Comparison of ENCODE assay signal across 14 mouse cellular contexts in genomic region chr6:134449958-134450357, GRCm38 (mm10). TPM values are rescaled to one million over a fixed set of nuclear protein-coding genes. Genes with fewer than 3 reads are reported as not detected.
A peak's percentile ranks its signal among the peaks of the same experiment; 100 is the strongest.
DNase-seq lines count a peak whose midpoint lies in the region; ATAC-seq and TF ChIP-seq lines count a peak whose summit lies in the region.
"Had no signal": no experiment of that assay in that cellular context is flagged by ENCODE, and none has a peak within 500 bp of the region (broad histone marks: within the 10 kb centered on the region; RNA-seq: fewer than 3 reads in every experiment).

No protein-coding gene starts in this region.

- no peak for DNase-seq in gastrocnemius, adult 2 months
- DNase-seq in gastrocnemius, postnatal 14 days = no peak
- DNase-seq in midbrain, embryonic 14.5 days = peak; percentile 50
- DNase-seq in hindbrain, embryonic 14.5 days (ENCODE audit: low spot score) = no peak
- no peak for DNase-seq in urinary bladder, postnatal 36 days (ENCODE audit: low spot score in 2 of 2)
- DNase-seq: cerebellum, adult 11 months; gastrocnemius, postnatal 36 days; kidney, adult 9 months; liver, postnatal 0 days had no signal

- H3K36me3 ChIP-seq in midbrain, embryonic 14.5 days (ENCODE audit: control insufficient read depth, insufficient read depth, low read length) = peaks cover 61% of the 10 kb centered on the region
- H3K36me3 ChIP-seq in midbrain, embryonic 13.5 days = peaks cover 63% of the 10 kb centered on the region
- H3K36me3 ChIP-seq in embryonic facial prominence, embryonic 13.5 days = peaks cover 63% of the 10 kb centered on the region
- H3K36me3 ChIP-seq in hindbrain, embryonic 14.5 days (replicated peaks; ENCODE audit: control insufficient read depth, insufficient read depth) = peaks cover 69% of the 10 kb centered on the region

- no peaks in the 10 kb centered on the region for H3K4me1 ChIP-seq in midbrain, embryonic 14.5 days (ENCODE audit: control insufficient read depth, insufficient read depth, low read length)
- no peaks in the 10 kb centered on the region; the same call in 1 of the 2 replicates for H3K4me1 ChIP-seq in midbrain, embryonic 13.5 days (replicated peaks)
- H3K4me1 ChIP-seq in embryonic facial prominence, embryonic 13.5 days = peaks cover 19% of the 10 kb centered on the region
- H3K4me1 ChIP-seq in hindbrain, embryonic 14.5 days (replicated peaks; ENCODE audit: control insufficient read depth, insufficient read depth, low read length) = no peaks in the 10 kb centered on the region

- no peaks in the 10 kb centered on the region for H3K27me3 ChIP-seq in midbrain, embryonic 14.5 days (ENCODE audit: control insufficient read depth, insufficient read depth, low read length)
- H3K27me3 ChIP-seq in midbrain, embryonic 13.5 days = no peaks in the 10 kb centered on the region
- H3K27me3 ChIP-seq in embryonic facial prominence, embryonic 13.5 days = no peaks in the 10 kb centered on the region
- H3K27me3 ChIP-seq in hindbrain, embryonic 14.5 days (ENCODE audit: control insufficient read depth, insufficient read depth, low read length) = no peaks in the 10 kb centered on the region
- H3K27me3 ChIP-seq: heart, embryonic 12.5 days had no signal

- H3K4me2 ChIP-seq in midbrain, embryonic 14.5 days (ENCODE audit: low read length) = no peak overlapping the region
- no peak overlapping the region for H3K4me2 ChIP-seq in midbrain, embryonic 13.5 days (replicated peaks)
- no peak overlapping the region for H3K4me2 ChIP-seq in embryonic facial prominence, embryonic 13.5 days
- H3K4me2 ChIP-seq in hindbrain, embryonic 14.5 days (replicated peaks) = no peak overlapping the region
- H3K4me2 ChIP-seq: heart, embryonic 12.5 days had no signal

- no peak for TF ChIP-seq CTCF in gastrocnemius, adult 2 months (IDR thresholded peaks at IDR 0.05)

- no peaks in the 10 kb centered on the region for H3K9me3 ChIP-seq in midbrain, embryonic 14.5 days (ENCODE audit: control insufficient read depth, low read length)
- no peaks in the 10 kb centered on the region for H3K9me3 ChIP-seq in midbrain, embryonic 13.5 days
- no peaks in the 10 kb centered on the region for H3K9me3 ChIP-seq in embryonic facial prominence, embryonic 13.5 days
- no peaks in the 10 kb centered on the region for H3K9me3 ChIP-seq in hindbrain, embryonic 14.5 days (ENCODE audit: control insufficient read depth, low read length)
- H3K9me3 ChIP-seq: heart, embryonic 12.5 days had no signal

- no peak overlapping the region for H3K4me3 ChIP-seq in gastrocnemius, adult 2 months
- no peak overlapping the region for H3K4me3 ChIP-seq in midbrain, embryonic 14.5 days (replicated peaks; ENCODE audit: low read depth, low read length)
- no peak overlapping the region for H3K4me3 ChIP-seq in midbrain, embryonic 13.5 days (replicated peaks)
- no peak overlapping the region for H3K4me3 ChIP-seq in embryonic facial prominence, embryonic 13.5 days
- no peak overlapping the region for H3K4me3 ChIP-seq in hindbrain, embryonic 14.5 days (replicated peaks; ENCODE audit: low read length)
- H3K4me3 ChIP-seq: heart, embryonic 12.5 days had no signal

- intact Hi-C loops in gastrocnemius, adult 2 months (cut with DNase I) = no loop called here
- intact Hi-C loops in gastrocnemius, postnatal 14 days (cut with DNase I; ENCODE audit: low total_unique reads) = no loop called here

- ATAC-seq in midbrain, embryonic 14.5 days (ENCODE audit: low FRiP score, low TSS enrichment) = no peak
- no peak for ATAC-seq in midbrain, embryonic 13.5 days
- ATAC-seq in embryonic facial prominence, embryonic 13.5 days (ENCODE audit: insufficient number of reproducible peaks, insufficient read depth, low FRiP score, low TSS enrichment, low read depth) = no peak
- peak; percentile 43; the same call in 1 of the 2 replicates for ATAC-seq in hindbrain, embryonic 14.5 days (ENCODE audit: low FRiP score)
- ATAC-seq: liver, postnatal 0 days had no signal

- peak overlapping the region; percentile 31; the same call in 1 of the 2 replicates for H3K27ac ChIP-seq in gastrocnemius, adult 2 months
- no peak overlapping the region for H3K27ac ChIP-seq in midbrain, embryonic 14.5 days (replicated peaks; ENCODE audit: low read depth, low read length)
- no peak overlapping the region for H3K27ac ChIP-seq in midbrain, embryonic 13.5 days
- H3K27ac ChIP-seq in embryonic facial prominence, embryonic 13.5 days = peak overlapping the region; percentile 39; the same call in 1 of the 2 replicates
- no peak overlapping the region for H3K27ac ChIP-seq in hindbrain, embryonic 14.5 days
- H3K27ac ChIP-seq: macrophage had no signal

- WGBS in midbrain, embryonic 14.5 days = 55% methylated on average over 11 of the region's 11 CpGs
- WGBS in midbrain, embryonic 13.5 days = 61% methylated on average over 11 of the region's 11 CpGs
- 58% methylated on average over 11 of the region's 11 CpGs for WGBS in embryonic facial prominence, embryonic 13.5 days
- WGBS in hindbrain, embryonic 14.5 days = 52% methylated on average over 11 of the region's 11 CpGs

- no peak overlapping the region for H3K9ac ChIP-seq in midbrain, embryonic 14.5 days (replicated peaks; ENCODE audit: low read length)
- H3K9ac ChIP-seq in midbrain, embryonic 13.5 days (replicated peaks) = no peak overlapping the region
- no peak overlapping the region for H3K9ac ChIP-seq in embryonic facial prominence, embryonic 13.5 days
- no peak overlapping the region for H3K9ac ChIP-seq in hindbrain, embryonic 14.5 days
- H3K9ac ChIP-seq: heart, embryonic 12.5 days; liver, postnatal 0 days had no signal

RNA-seq across cellular contexts. Expression of gene Bcl2l14, which starts 53.8 kb away (rescaled TPM):
- total RNA-seq in gastrocnemius, adult 2 months (2021) = not detected
- total RNA-seq in gastrocnemius, postnatal 14 days (2021) = not detected
- polyA plus RNA-seq in midbrain, embryonic 14.5 days (2014; fragmentation: Nextera tagmentation; extraction: Ambion mirVana) = not detected in 2 replicates
- not detected in 2 replicates for polyA plus RNA-seq in midbrain, embryonic 13.5 days (2015; fragmentation: Nextera tagmentation; extraction: Ambion mirVana)
- 1.0 and 2.3 TPM in 2 replicates for polyA plus RNA-seq in embryonic facial prominence, embryonic 13.5 days (2015; fragmentation: Nextera tagmentation; extraction: Ambion mirVana)
- polyA plus RNA-seq in hindbrain, embryonic 14.5 days (2014; fragmentation: Nextera tagmentation; extraction: Ambion mirVana) = 0.37 TPM in 1 of 2 replicates, not detected in the other
- total RNA-seq: gastrocnemius, postnatal 36 days; heart, postnatal 4 days had no signal

Comparison
In these comparisons a context has a peak if more than half of its experiments do, and no peak if none do; other contexts are left out.
1. H3K27ac ChIP-seq: peak in gastrocnemius, adult 2 months (single experiment) and embryonic facial prominence, embryonic 13.5 days (single experiment); none in midbrain, embryonic 14.5 days (single experiment), midbrain, embryonic 13.5 days (single experiment) and hindbrain, embryonic 14.5 days (single experiment).